Mouse (Mus musculus) thymus, adult 18-20 months (tissue): ENCODE results near the gene Nsa2.
A peak's percentile ranks its signal among the peaks of the same experiment; 100 is the strongest.
"Not testable (repeated sequence)": the region's sequence is repeated elsewhere in the genome, so short reads cannot be mapped to it uniquely, and the experiment has no call there.

ENCODE experiments used
- DNase-seq, 2 experiments: peaks; one replicate each; pipeline ENCODE4 v3.0.0; 2022; ENCODE audit warnings: mixed read lengths in 2 of 2

Nsa2 gene

GRCm38 (mm10) chr13:97137466-97138400 is at the start of gene Nsa2, which contains the start of gene Gfm2:
TSS of gene Nsa2 (minus strand) at chr13:97137937.
TSS of gene Gfm2 (plus strand) at chr13:97137937.
- peak; percentile 74 to 85 for DNase-seq

- DNase-seq: no peak
These were observed 48.6 kb upstream of the Nsa2 start for GRCm38 (mm10) chr13:97186346-97186745.

GRCm38 (mm10) chr13:97184656-97185055 is 46.9 kb upstream of the Nsa2 start:
- DNase-seq: no peak

- no peak for DNase-seq
These were observed 46.4 kb upstream of the Nsa2 start for GRCm38 (mm10) chr13:97184168-97184567.

- DNase-seq: no peak
These were observed 45.1 kb upstream of the Nsa2 start for GRCm38 (mm10) chr13:97182821-97183220.

GRCm38 (mm10) chr13:97180113-97180828 is 42.5 kb upstream of the Nsa2 start:
- DNase-seq: no peak

GRCm38 (mm10) chr13:97178943-97179342 is 41.2 kb upstream of the Nsa2 start:
- DNase-seq: no peak

- no peak for DNase-seq
These were observed 39.0 kb upstream of the Nsa2 start for GRCm38 (mm10) chr13:97176731-97177130.

GRCm38 (mm10) chr13:97175520-97176264 is 38.0 kb upstream of the Nsa2 start:
- no peak for DNase-seq

GRCm38 (mm10) chr13:97145834-97146233 is 8.1 kb upstream of the Nsa2 start:
- DNase-seq: no peak

GRCm38 (mm10) chr13:97142321-97142720 is 4.6 kb upstream of the Nsa2 start:
- DNase-seq: no peak

- DNase-seq: not testable (repeated sequence)
These were observed 731 bp upstream of the Nsa2 start for GRCm38 (mm10) chr13:97138404-97138931.

GRCm38 (mm10) chr13:97130413-97130812 is 7.3 kb downstream of the Nsa2 start:
- not testable (repeated sequence) for DNase-seq

GRCm38 (mm10) chr13:97129654-97130053 is 8.1 kb downstream of the Nsa2 start:
- DNase-seq: not testable (repeated sequence)

GRCm38 (mm10) chr13:97121341-97121740 is 16.4 kb downstream of the Nsa2 start:
- no peak for DNase-seq

GRCm38 (mm10) chr13:97109046-97109445 is 28.7 kb downstream of the Nsa2 start:
- DNase-seq: no peak

- DNase-seq: not testable (repeated sequence)
These were observed 30.0 kb downstream of the Nsa2 start for GRCm38 (mm10) chr13:97107721-97108120.

- DNase-seq: no peak
These were observed 32.7 kb downstream of the Nsa2 start for GRCm38 (mm10) chr13:97104996-97105395.

- DNase-seq: no peak
These were observed 38.4 kb downstream of the Nsa2 start, which contains the start of gene Gm6169 for GRCm38 (mm10) chr13:97099187-97099852. TSS of gene Gm6169 (minus strand) at chr13:97099237.

- DNase-seq: no peak
These were observed 42.0 kb downstream of the Nsa2 start for GRCm38 (mm10) chr13:97095726-97096125.

- DNase-seq: no peak
These were observed 49.6 kb downstream of the Nsa2 start for GRCm38 (mm10) chr13:97088183-97088582.

GRCm38 (mm10) chr13:97087421-97087820 is 50.3 kb downstream of the Nsa2 start:
- no peak for DNase-seq
